Mouse (Mus musculus): ENCODE results near the gene Hist1h4h. TPM values are rescaled to one million over a fixed set of nuclear protein-coding genes. Genes with fewer than 3 reads are reported as not detected.
"Not testable (repeated sequence)": the region's sequence is repeated elsewhere in the genome, so short reads cannot be mapped to it uniquely, and the experiment has no call there.

The Hist1h4h gene
- total and polyA plus RNA-seq, 3 experiments: 9.9 to 5,753 TPM; not detected in 1

- Histone ChIP-seq H3K27ac (ENCODE audit: control insufficient read depth, low read depth, low read length) (peak overlapping the region; percentile 86), H3K9ac (ENCODE audit: control insufficient read depth, low read depth, low read length, poor library complexity, severe bottlenecking) (peak overlapping the region; percentile 73), H3K36me3 (ENCODE audit: control insufficient read depth in 1 of 2, insufficient read depth in 2 of 2, low read length in 2 of 2) (peaks cover 0 to 30% of the 10 kb centered on the region in 2 experiments; a peak in 2 of 4 replicates), H3K4me3 (ENCODE audit: control insufficient read depth in 1 of 2, insufficient read depth in 1 of 2, low read depth in 2 of 2, low read length in 2 of 2) (peak overlapping the region; percentile 6 to 47)
- TF ChIP-seq POLR2A (IDR thresholded peaks at IDR 0.05; ENCODE audit: control insufficient read depth in 1 of 2, insufficient read depth in 1 of 2, low read depth in 1 of 2, low read length in 2 of 2, poor library complexity in 1 of 2): peak; percentile 94 to 97; a peak in 3 of 4 replicates
- TF ChIP-seq POLR2AphosphoS5 (IDR thresholded peaks at IDR 0.05; ENCODE audit: borderline replicate concordance, low read depth, low read length): peak; percentile 93; the same call in 1 of the 2 replicates
- peak; percentile 90; the same call in 1 of the 2 replicates for TF ChIP-seq UBTF (IDR thresholded peaks at IDR 0.05; ENCODE audit: borderline replicate concordance, insufficient read depth, low read depth, low read length)
- H3K9me3 ChIP-seq (replicated peaks; ENCODE audit: insufficient read depth, low read length); H3K4me1 ChIP-seq (ENCODE audit: control insufficient read depth in 1 of 2, insufficient read depth in 2 of 2, low read length in 2 of 2); H3K27me3 ChIP-seq (ENCODE audit: control insufficient read depth in 1 of 2, insufficient read depth in 2 of 2, low read length in 2 of 2); H3K79me2 ChIP-seq (ENCODE audit: control insufficient read depth, insufficient read depth, low read length, poor library complexity): not testable (repeated sequence)
- peak; percentile 75 for DNase-seq (ENCODE audit: low read depth, low spot score)
These were observed 45.0 kb downstream of the Hist1h4h start for GRCm38 (mm10) chr13:23575864-23576313.

- peak overlapping the region; percentile 73 for H3K9ac ChIP-seq (ENCODE audit: control insufficient read depth, low read depth, low read length, poor library complexity, severe bottlenecking)
- H3K27me3 ChIP-seq (ENCODE audit: control insufficient read depth in 1 of 2, insufficient read depth in 2 of 2, low read length in 2 of 2): no peaks in the 10 kb centered on the region
- peak; percentile 52 to 81; a peak in 3 of 4 replicates for TF ChIP-seq POLR2A (IDR thresholded peaks at IDR 0.05; ENCODE audit: control insufficient read depth in 1 of 2, insufficient read depth in 1 of 2, low read depth in 1 of 2, low read length in 2 of 2, poor library complexity in 1 of 2)
- TF ChIP-seq TBP (IDR thresholded peaks at IDR 0.05; ENCODE audit: low read depth, low read length): no peak; the same call in 1 of the 2 replicates
- H3K27ac ChIP-seq (ENCODE audit: control insufficient read depth, low read depth, low read length): peak overlapping the region; percentile 86
- peak overlapping the region; percentile 6 to 47 for H3K4me3 ChIP-seq (ENCODE audit: control insufficient read depth in 1 of 2, insufficient read depth in 1 of 2, low read depth in 2 of 2, low read length in 2 of 2)
- H3K9me3 ChIP-seq (replicated peaks; ENCODE audit: insufficient read depth, low read length): no peaks in the 10 kb centered on the region
- peak; percentile 86 for DNase-seq (ENCODE audit: low read depth, low spot score)
- H3K79me2 ChIP-seq (ENCODE audit: control insufficient read depth, insufficient read depth, low read length, poor library complexity): peaks cover 6% of the 10 kb centered on the region; the same call in 1 of the 2 replicates
- H3K36me3 ChIP-seq (ENCODE audit: control insufficient read depth in 1 of 2, insufficient read depth in 2 of 2, low read length in 2 of 2): peaks cover 0 to 31% of the 10 kb centered on the region in 2 experiments; a peak in 2 of 4 replicates
- peaks cover 0 to 2% of the 10 kb centered on the region in 2 experiments; a peak in 1 of 4 replicates for H3K4me1 ChIP-seq (ENCODE audit: control insufficient read depth in 1 of 2, insufficient read depth in 2 of 2, low read length in 2 of 2)
These were observed 45.6 kb downstream of the Hist1h4h start for GRCm38 (mm10) chr13:23576351-23576881.

DNA sequence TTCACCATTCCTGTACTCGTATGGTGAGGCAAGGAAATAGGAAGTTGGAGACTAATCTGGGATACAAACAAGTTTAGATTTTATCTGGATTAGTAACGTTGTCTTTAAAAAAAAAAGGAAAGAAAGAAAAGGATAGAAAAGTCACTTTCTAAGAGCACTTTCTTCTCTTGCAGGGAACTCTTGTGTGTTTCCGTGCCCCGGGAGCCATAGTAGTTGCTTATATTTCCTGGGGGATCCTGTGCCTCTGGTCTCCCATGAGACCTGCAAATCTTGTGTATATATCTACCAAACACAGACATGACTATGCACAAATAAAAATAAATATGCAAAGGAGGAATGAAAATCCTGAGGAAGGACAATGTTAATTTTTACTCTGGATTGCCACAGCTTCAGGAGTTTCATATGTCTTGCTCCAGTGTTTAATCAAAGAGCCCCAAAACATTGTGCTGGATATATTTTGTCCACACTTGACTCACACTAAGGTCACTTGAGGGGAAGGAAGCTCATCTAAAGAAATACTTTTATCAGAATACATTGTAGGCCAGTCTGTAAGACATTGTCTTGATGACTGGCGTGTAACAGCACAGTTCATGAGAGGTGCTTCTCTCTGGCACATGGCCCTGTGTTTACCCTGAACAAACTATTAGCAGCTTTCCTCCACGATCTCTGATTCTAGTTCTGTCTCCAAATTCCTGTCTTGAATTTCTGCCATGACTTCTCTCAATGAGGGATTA, 46.2 kb downstream of the Hist1h4h start:
- Histone ChIP-seq H3K36me3 (ENCODE audit: control insufficient read depth in 1 of 2, insufficient read depth in 2 of 2, low read length in 2 of 2) (peaks cover 0 to 32% of the 10 kb centered on the region in 2 experiments; a peak in 2 of 4 replicates), H3K9ac (ENCODE audit: control insufficient read depth, low read depth, low read length, poor library complexity, severe bottlenecking) (peak overlapping the region; percentile 73), H3K4me3 (ENCODE audit: control insufficient read depth in 1 of 2, insufficient read depth in 1 of 2, low read depth in 2 of 2, low read length in 2 of 2) (peak overlapping the region; percentile 6 to 47), H3K4me1 (ENCODE audit: control insufficient read depth in 1 of 2, insufficient read depth in 2 of 2, low read length in 2 of 2) (peaks cover 0 to 2% of the 10 kb centered on the region in 2 experiments; a peak in 1 of 4 replicates), H3K79me2 (ENCODE audit: control insufficient read depth, insufficient read depth, low read length, poor library complexity) (peaks cover 6% of the 10 kb centered on the region; the same call in 1 of the 2 replicates), H3K27me3 (ENCODE audit: control insufficient read depth in 1 of 2, insufficient read depth in 2 of 2, low read length in 2 of 2) (no peaks in the 10 kb centered on the region), H3K9me3 (replicated peaks; ENCODE audit: insufficient read depth, low read length) (no peaks in the 10 kb centered on the region), H3K27ac (ENCODE audit: control insufficient read depth, low read depth, low read length) (peak overlapping the region; percentile 86)
- peak; percentile 75 for DNase-seq (ENCODE audit: low read depth, low spot score)
- 0 out of 2 replicates have a peak, but pooled peaks have one; percentile 12 for TF ChIP-seq TBP (IDR thresholded peaks at IDR 0.05; ENCODE audit: low read depth, low read length)
- TF ChIP-seq E2F4 (IDR thresholded peaks at IDR 0.05; ENCODE audit: borderline replicate concordance, low read depth, low read length): no peak
